Mouse (Mus musculus): ENCODE measurements at regions not wholly inside any gene's neighbourhood (a gene's known extent, or its start where the extent isn't known, plus 50 kb on each side); places are given as distances from the start of the nearest gene placed in this dataset.

DNA sequence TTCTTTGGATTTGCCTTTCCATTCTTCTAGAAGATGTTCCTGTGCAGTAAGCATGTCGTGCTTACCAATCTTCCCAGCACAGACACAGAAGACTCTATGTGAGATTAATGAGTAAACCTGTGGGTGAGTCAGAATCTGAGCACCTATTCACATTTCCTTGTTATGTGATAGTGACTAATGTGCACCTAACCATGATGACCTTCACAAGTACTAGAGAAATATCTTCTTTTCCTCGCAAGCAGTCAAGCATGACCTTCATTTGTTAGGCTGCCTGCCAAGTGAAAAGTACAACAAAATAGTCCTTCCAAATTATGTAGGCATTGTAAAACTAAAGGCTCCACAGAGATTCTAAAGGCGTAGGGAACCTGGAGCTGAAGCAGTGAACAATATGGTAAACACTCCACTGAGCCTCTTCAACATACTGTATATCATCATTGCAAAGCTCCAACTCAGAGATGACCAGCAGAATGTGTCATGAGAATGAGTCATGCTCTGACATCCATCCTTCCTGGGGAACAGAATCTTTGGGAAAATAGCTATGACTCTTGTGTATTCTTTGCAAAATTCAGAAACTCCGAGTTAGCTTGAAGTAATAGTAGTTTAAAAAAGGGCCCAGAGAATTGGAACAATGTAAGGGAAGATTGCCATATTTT is 480.0 kb upstream of the Slit2 start:
- DNase-seq (ENCODE audit: low spot score) (no peak), ATAC-seq (no peak)
- Histone ChIP-seq H3K9ac (replicated peaks; ENCODE audit: low read length) (no peak overlapping the region), H3K4me1 (ENCODE audit: insufficient read depth, low read length) (no peaks in the 10 kb centered on the region), H3K9me3 (ENCODE audit: low read length) (no peaks in the 10 kb centered on the region), H3K27me3 (ENCODE audit: insufficient read depth, low read length) (no peaks in the 10 kb centered on the region), H3K27ac (no peak overlapping the region), H3K4me3 (ENCODE audit: low read length) (no peak overlapping the region), H3K4me2 (ENCODE audit: low read depth, low read length) (no peak overlapping the region), H3K36me3 (ENCODE audit: insufficient read depth, low read length) (no peaks in the 10 kb centered on the region)
- TF ChIP-seq CTCF (IDR thresholded peaks at IDR 0.05; ENCODE audit: low read depth) = no peak
- 76% methylated on average over 4 of the region's 4 CpGs for WGBS

DNA sequence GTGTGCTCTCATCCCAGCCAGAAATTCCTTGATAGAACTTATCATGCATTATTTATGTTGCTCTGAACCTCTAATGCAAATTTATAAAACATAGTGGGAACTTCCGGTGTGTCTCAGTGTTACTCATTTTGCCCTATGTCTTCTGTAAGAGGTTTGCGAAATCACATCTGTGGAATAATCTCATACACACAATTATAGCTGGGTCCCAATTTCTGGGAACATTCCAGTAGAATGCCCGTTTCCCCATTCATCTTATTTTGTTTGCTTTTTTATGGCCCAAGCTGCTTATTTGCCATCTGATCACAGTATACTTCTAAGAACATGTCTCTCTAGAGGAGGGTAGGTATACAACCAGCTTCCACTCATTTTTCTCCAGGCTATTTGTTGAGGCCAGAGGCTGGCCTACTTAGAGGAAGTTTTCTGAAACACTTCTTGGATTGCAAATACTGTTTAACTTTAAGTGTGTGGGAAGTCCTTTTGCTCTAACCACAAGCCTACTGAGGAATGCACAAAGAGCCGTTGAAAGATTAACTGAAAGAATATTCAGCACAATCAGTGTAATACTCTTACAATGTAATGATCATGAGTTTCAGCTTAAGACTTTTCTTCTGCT is 474.1 kb upstream of the Slit2 start:
- DNase-seq (ENCODE audit: low spot score) (no peak), ATAC-seq (no peak)
- Histone ChIP-seq H3K9me3 (ENCODE audit: low read length) (no peaks in the 10 kb centered on the region), H3K9ac (replicated peaks; ENCODE audit: low read length) (no peak overlapping the region), H3K27ac (no peak overlapping the region), H3K36me3 (ENCODE audit: insufficient read depth, low read length) (no peaks in the 10 kb centered on the region), H3K4me2 (ENCODE audit: low read depth, low read length) (no peak overlapping the region), H3K27me3 (ENCODE audit: insufficient read depth, low read length) (no peaks in the 10 kb centered on the region), H3K4me3 (ENCODE audit: low read length) (no peak overlapping the region), H3K4me1 (ENCODE audit: insufficient read depth, low read length) (no peaks in the 10 kb centered on the region)
- WGBS = 82% methylated on average over 4 of the region's 4 CpGs
- no peak for TF ChIP-seq CTCF (IDR thresholded peaks at IDR 0.05; ENCODE audit: low read depth)

GRCm38 (mm10) chr5:47522161-47522942 is 460.6 kb upstream of the Slit2 start:
- ATAC-seq (0 out of 2 replicates have a peak, but pooled peaks have one; percentile 10), DNase-seq (ENCODE audit: low spot score) (peak; percentile 44)
- no peaks in the 10 kb centered on the region for H3K9me3 ChIP-seq (ENCODE audit: low read length)
- 20% methylated on average over 4 of the region's 4 CpGs for WGBS
- no peak overlapping the region for H3K4me2 ChIP-seq (ENCODE audit: low read depth, low read length)
- H3K36me3 ChIP-seq (ENCODE audit: insufficient read depth, low read length) = no peaks in the 10 kb centered on the region
- no peak for TF ChIP-seq CTCF (IDR thresholded peaks at IDR 0.05; ENCODE audit: low read depth)
- no peak overlapping the region for H3K9ac ChIP-seq (replicated peaks; ENCODE audit: low read length)
- H3K27ac ChIP-seq = no peak overlapping the region
- H3K4me3 ChIP-seq (ENCODE audit: low read length) = no peak overlapping the region
- H3K4me1 ChIP-seq (ENCODE audit: insufficient read depth, low read length) = no peaks in the 10 kb centered on the region
- no peaks in the 10 kb centered on the region for H3K27me3 ChIP-seq (ENCODE audit: insufficient read depth, low read length)

GRCm38 (mm10) chr5:47528671-47529070 is 454.3 kb upstream of the Slit2 start:
- no peaks in the 10 kb centered on the region for H3K4me1 ChIP-seq (ENCODE audit: insufficient read depth, low read length)
- 88% methylated on average over 7 of the region's 7 CpGs for WGBS
- ATAC-seq (no peak), DNase-seq (ENCODE audit: low spot score) (no peak)
- no peaks in the 10 kb centered on the region for H3K9me3 ChIP-seq (ENCODE audit: low read length)
- no peaks in the 10 kb centered on the region for H3K27me3 ChIP-seq (ENCODE audit: insufficient read depth, low read length)
- no peak overlapping the region for H3K4me3 ChIP-seq (ENCODE audit: low read length)
- H3K4me2 ChIP-seq (ENCODE audit: low read depth, low read length) = no peak overlapping the region
- TF ChIP-seq CTCF (IDR thresholded peaks at IDR 0.05; ENCODE audit: low read depth) = no peak
- H3K27ac ChIP-seq = no peak overlapping the region
- no peak overlapping the region for H3K9ac ChIP-seq (replicated peaks; ENCODE audit: low read length)
- no peaks in the 10 kb centered on the region for H3K36me3 ChIP-seq (ENCODE audit: insufficient read depth, low read length)

- Histone ChIP-seq H3K9me3 (ENCODE audit: low read length) (no peaks in the 10 kb centered on the region), H3K36me3 (ENCODE audit: insufficient read depth, low read length) (no peaks in the 10 kb centered on the region), H3K4me3 (ENCODE audit: low read length) (no peak overlapping the region), H3K9ac (replicated peaks; ENCODE audit: low read length) (no peak overlapping the region), H3K27me3 (ENCODE audit: insufficient read depth, low read length) (no peaks in the 10 kb centered on the region), H3K4me2 (ENCODE audit: low read depth, low read length) (no peak overlapping the region), H3K27ac (no peak overlapping the region), H3K4me1 (ENCODE audit: insufficient read depth, low read length) (no peaks in the 10 kb centered on the region)
- TF ChIP-seq CTCF (IDR thresholded peaks at IDR 0.05; ENCODE audit: low read depth) = no peak
- DNase-seq (ENCODE audit: low spot score) = no peak
- ATAC-seq = no peak
Measured at GRCm38 (mm10) chr5:47537532-47537931, 445.4 kb upstream of the Slit2 start.

- Histone ChIP-seq H3K36me3 (ENCODE audit: insufficient read depth, low read length) (no peaks in the 10 kb centered on the region), H3K4me3 (ENCODE audit: low read length) (no peak overlapping the region), H3K27me3 (ENCODE audit: insufficient read depth, low read length) (no peaks in the 10 kb centered on the region), H3K27ac (no peak overlapping the region), H3K9ac (replicated peaks; ENCODE audit: low read length) (no peak overlapping the region), H3K9me3 (ENCODE audit: low read length) (no peaks in the 10 kb centered on the region), H3K4me1 (ENCODE audit: insufficient read depth, low read length) (no peaks in the 10 kb centered on the region), H3K4me2 (ENCODE audit: low read depth, low read length) (no peak overlapping the region)
- 57% methylated on average over 1 of the region's 1 CpGs for WGBS
- DNase-seq (ENCODE audit: low spot score) = no peak
- ATAC-seq = no peak
- TF ChIP-seq CTCF (IDR thresholded peaks at IDR 0.05; ENCODE audit: low read depth) = no peak
Measured at GRCm38 (mm10) chr5:47542248-47542647, 440.7 kb upstream of the Slit2 start.

- H3K27ac ChIP-seq = no peak overlapping the region
- no peak overlapping the region for H3K9ac ChIP-seq (replicated peaks; ENCODE audit: low read length)
- H3K9me3 ChIP-seq (ENCODE audit: low read length) = no peaks in the 10 kb centered on the region
- DNase-seq (ENCODE audit: low spot score) = no peak
- no peak for ATAC-seq
- no peak for TF ChIP-seq CTCF (IDR thresholded peaks at IDR 0.05; ENCODE audit: low read depth)
- H3K4me1 ChIP-seq (ENCODE audit: insufficient read depth, low read length) = no peaks in the 10 kb centered on the region
- no peak overlapping the region for H3K4me2 ChIP-seq (ENCODE audit: low read depth, low read length)
- 62% methylated on average over 1 of the region's 1 CpGs for WGBS
- no peaks in the 10 kb centered on the region for H3K36me3 ChIP-seq (ENCODE audit: insufficient read depth, low read length)
- no peaks in the 10 kb centered on the region for H3K27me3 ChIP-seq (ENCODE audit: insufficient read depth, low read length)
- H3K4me3 ChIP-seq (ENCODE audit: low read length) = no peak overlapping the region
Measured at GRCm38 (mm10) chr5:47556717-47557116, 426.2 kb upstream of the Slit2 start.

Data from hindbrain, postnatal 0 days (tissue).